In the genomic region with DNA sequence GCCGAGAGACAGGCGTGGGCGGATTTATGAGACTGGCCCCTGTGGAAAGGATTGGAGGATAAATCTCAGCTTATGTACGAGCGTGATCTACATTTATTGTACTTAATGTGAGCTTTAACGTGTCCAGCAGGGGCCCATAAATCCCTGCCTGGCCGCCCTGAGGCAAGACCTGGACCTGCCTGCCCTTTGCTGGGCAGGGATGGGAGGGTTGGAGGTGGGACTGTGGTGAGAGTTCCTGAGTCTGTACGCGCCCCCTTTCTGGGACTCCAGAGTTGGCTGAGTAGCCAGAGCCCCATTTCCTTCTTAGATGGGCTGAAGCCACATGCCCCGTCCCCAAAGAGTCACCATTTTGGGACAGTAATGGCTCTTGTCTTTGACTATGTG, we compare ENCODE assay signal across 9 mouse cellular contexts.
DNase-seq lines count a peak whose midpoint lies in the region; ATAC-seq lines count a peak whose summit lies in the region.
"Had no signal": no experiment of that assay in that cellular context is flagged by ENCODE, and none has a peak within 500 bp of the region (broad histone marks: within the 10 kb centered on the region; RNA-seq: fewer than 3 reads in every experiment).

No protein-coding gene starts in this region.

- DNase-seq in heart, postnatal 10 days: no peak
- DNase-seq in NIH3T3 (ENCODE audit: low read depth): peak; percentile 49
- no peak for DNase-seq in midbrain, embryonic 10.5 days (ENCODE audit: low spot score)
- DNase-seq in cerebellum, adult 9-11 months: no peak
- DNase-seq in spleen, postnatal 10 days (ENCODE audit: low spot score in 2 of 2): no peak
- DNase-seq in adrenal gland, postnatal 10 days: no peak

- WGBS in heart, embryonic 14.5 days: 22% methylated on average over 10 of the region's 10 CpGs
- WGBS in hindbrain, embryonic 12.5 days: 15% methylated on average over 10 of the region's 10 CpGs
- WGBS in midbrain, embryonic 10.5 days: 15% methylated on average over 10 of the region's 10 CpGs

- H3K4me3 ChIP-seq in heart, embryonic 14.5 days (ENCODE audit: control insufficient read depth in 1 of 2, insufficient read depth in 1 of 2, low read depth in 1 of 2, low read length in 2 of 2): peak overlapping the region in 1 of 2 experiments; percentile 27; a peak in 2 of 4 replicates
- peak overlapping the region; percentile 32 for H3K4me3 ChIP-seq in hindbrain, embryonic 12.5 days
- H3K4me3 ChIP-seq in midbrain, embryonic 10.5 days: peak overlapping the region; percentile 54

- H3K9ac ChIP-seq in heart, embryonic 14.5 days (ENCODE audit: low read length): peak overlapping the region; percentile 25; the same call in 1 of the 2 replicates
- H3K9ac ChIP-seq in hindbrain, embryonic 12.5 days: peak overlapping the region; percentile 47

- no peak overlapping the region for H3K27ac ChIP-seq in heart, embryonic 14.5 days (replicated peaks in 1 of 2; ENCODE audit: control insufficient read depth in 1 of 2, insufficient read depth in 1 of 2, low read depth in 2 of 2, low read length in 2 of 2)
- peak overlapping the region; percentile 8; the same call in 1 of the 2 replicates for H3K27ac ChIP-seq in hindbrain, embryonic 12.5 days
- peak overlapping the region; percentile 75 for H3K27ac ChIP-seq in midbrain, embryonic 10.5 days (replicated peaks)
- H3K27ac ChIP-seq: macrophage had no signal

- peak overlapping the region; percentile 67 for H3K4me2 ChIP-seq in heart, embryonic 14.5 days (ENCODE audit: low read length)
- peak overlapping the region; percentile 68 for H3K4me2 ChIP-seq in hindbrain, embryonic 12.5 days (replicated peaks)

- peaks cover 9% of the 10 kb centered on the region for H3K27me3 ChIP-seq in heart, embryonic 14.5 days (ENCODE audit: control insufficient read depth, insufficient read depth, low read length)
- peaks cover 7% of the 10 kb centered on the region; the same call in 1 of the 2 replicates for H3K27me3 ChIP-seq in hindbrain, embryonic 12.5 days
- H3K27me3 ChIP-seq in midbrain, embryonic 10.5 days (ENCODE audit: low read depth, poor library complexity, severe bottlenecking): peaks cover 39% of the 10 kb centered on the region

- no peaks in the 10 kb centered on the region for H3K36me3 ChIP-seq in heart, embryonic 14.5 days (ENCODE audit: control insufficient read depth, insufficient read depth, low read length)
- no peaks in the 10 kb centered on the region for H3K36me3 ChIP-seq in hindbrain, embryonic 12.5 days
- H3K36me3 ChIP-seq in midbrain, embryonic 10.5 days: no peaks in the 10 kb centered on the region

- intact Hi-C loops in heart, postnatal 10 days (cut with DNase I): no loop called here

- H3K4me1 ChIP-seq in heart, embryonic 14.5 days (ENCODE audit: control insufficient read depth in 2 of 2, insufficient read depth in 2 of 2, low read length in 2 of 2): peaks cover 0 to 6% of the 10 kb centered on the region in 2 experiments; a peak in 2 of 4 replicates
- H3K4me1 ChIP-seq in hindbrain, embryonic 12.5 days: peaks cover 16% of the 10 kb centered on the region
- peaks cover 26% of the 10 kb centered on the region for H3K4me1 ChIP-seq in midbrain, embryonic 10.5 days

- no peak for ATAC-seq in heart, embryonic 14.5 days (ENCODE audit: insufficient number of reproducible peaks, insufficient read depth, low FRiP score, low read depth)
- peak; percentile 35 for ATAC-seq in hindbrain, embryonic 12.5 days (ENCODE audit: low FRiP score)

- H3K9me3 ChIP-seq in heart, embryonic 14.5 days (ENCODE audit: control insufficient read depth, low read length): no peaks in the 10 kb centered on the region
- no peaks in the 10 kb centered on the region for H3K9me3 ChIP-seq in hindbrain, embryonic 12.5 days (replicated peaks)
- no peaks in the 10 kb centered on the region for H3K9me3 ChIP-seq in midbrain, embryonic 10.5 days (replicated peaks)

Comparison
In these comparisons a context has a peak if more than half of its experiments do, and no peak if none do; other contexts are left out.
1. H3K27ac ChIP-seq: peak in hindbrain, embryonic 12.5 days (single experiment) and midbrain, embryonic 10.5 days (single experiment); none in heart, embryonic 14.5 days (0 of 2).